Mouse (Mus musculus) intestine, postnatal 0 days (tissue): ENCODE data around the gene Ctc1. TPM values are rescaled to one million over a fixed set of nuclear protein-coding genes. Genes with fewer than 3 reads are reported as not detected.

Experiments
- ATAC-seq: fragments of 200-750 bp; cut with Nextera tagmentation; 2 replicates; pipeline ENCODE4 v1.8.0; 2017; ENCODE audit warnings: mild to moderate bottlenecking, moderate TSS enrichment, moderate library complexity
- H3K27ac ChIP-seq: fragments of 300-500 bp; sonication (generic); 2 replicates; pipeline ENCODE4 v1.5.1; 2014; ENCODE audit warnings: mild to moderate bottlenecking, low read depth, low read length, moderate library complexity
- H3K27me3 ChIP-seq: fragments of 300-500 bp; sonication (generic); replicated peaks from 2 replicates; pipeline ENCODE4 v1.6.1; 2014; ENCODE audit warnings: low read length, mixed read lengths; ENCODE audit not compliant: control insufficient read depth, insufficient read depth
- H3K36me3 ChIP-seq: fragments of 300-500 bp; sonication (generic); 2 replicates; pipeline ENCODE4 v1.6.1; 2014; ENCODE audit warnings: mild to moderate bottlenecking, moderate library complexity; ENCODE audit not compliant: control insufficient read depth, insufficient read depth
- H3K4me1 ChIP-seq: fragments of 300-500 bp; sonication (generic); replicated peaks from 2 replicates; pipeline ENCODE4 v1.6.1; 2014; ENCODE audit warnings: antibody characterized with exemption, low read length, mixed read lengths; ENCODE audit not compliant: control insufficient read depth, insufficient read depth
- H3K4me2 ChIP-seq: fragments of 300-500 bp; sonication (generic); replicated peaks from 2 replicates; pipeline ENCODE4 v1.6.1; 2014; ENCODE audit warnings: low read depth, mild to moderate bottlenecking, moderate library complexity
- H3K4me3 ChIP-seq: fragments of 300-500 bp; sonication (generic); 2 replicates; pipeline ENCODE4 v1.5.1; 2014; ENCODE audit warnings: low read depth, low read length
- H3K9ac ChIP-seq: fragments of 300-500 bp; sonication (generic); 2 replicates; pipeline ENCODE4 v1.6.1; 2014; ENCODE audit warnings: mild to moderate bottlenecking, low read depth, low read length
- H3K9me3 ChIP-seq: fragments of 300-500 bp; sonication (generic); 2 replicates; pipeline ENCODE4 v1.6.1; 2016; ENCODE audit warnings: mixed run types; ENCODE audit not compliant: control insufficient read depth
- CTCF ChIP-seq: sonication (generic); IDR thresholded peaks from 2 replicates; pipeline ENCODE4 v1.5.1; 2016; ENCODE audit warnings: low read depth, mild to moderate bottlenecking, control low read depth, antibody characterized with exemption, moderate library complexity
- WGBS: fragments of 180-500 bp; shearing (Covaris S2); extraction: QIAGEN DNeasy Blood & Tissue Kit; methylation state at CpG from one replicate; pipeline ENCODE4 v1.1.7; 2014; 5-methylcytosine and 5-hydroxymethylcytosine counted together
- polyA plus RNA-seq: library from polyadenylated mRNA; unstranded; fragments of >200 nt; fragmentation: Nextera tagmentation; extraction: Ambion mirVana; gene quantifications from 2 replicates; pipeline ENCODE4 v1.2.1, GENCODE M21; 2015

Gene Ctc1
- polyA plus RNA-seq, 1 experiment from 2014 or later: 9.4 TPM

DNA sequence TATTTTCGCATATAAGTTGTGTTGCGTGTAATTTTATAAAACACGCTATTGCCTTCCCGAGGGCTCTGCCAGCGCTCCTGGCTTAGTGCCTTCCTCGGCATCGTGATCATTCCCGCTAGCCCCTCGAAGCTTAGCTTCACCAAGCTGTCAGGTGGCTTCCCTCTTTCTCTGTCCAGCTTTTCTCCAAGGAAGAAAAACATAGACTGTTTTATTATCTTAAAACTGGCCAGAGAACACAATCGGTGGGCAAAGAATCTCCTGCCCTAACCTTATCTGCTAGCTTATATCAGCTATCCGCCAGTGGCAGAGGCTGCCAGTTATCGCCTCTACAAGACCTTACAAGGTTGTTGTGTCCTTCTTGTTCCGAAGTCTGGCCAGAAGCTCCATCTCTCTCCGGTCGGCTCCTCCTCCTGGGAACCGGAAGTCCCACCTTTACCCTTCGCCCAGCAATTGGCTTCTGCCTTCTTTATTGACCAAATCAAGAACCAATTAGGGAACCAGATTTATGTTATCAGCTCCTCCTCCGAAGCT, 3.6 kb upstream of the Ctc1 start:
- Histone ChIP-seq H3K27me3 (no peaks in the 10 kb centered on the region), H3K4me1 (peaks cover 8% of the 10 kb centered on the region; the same call in 1 of the 2 replicates)

DNA sequence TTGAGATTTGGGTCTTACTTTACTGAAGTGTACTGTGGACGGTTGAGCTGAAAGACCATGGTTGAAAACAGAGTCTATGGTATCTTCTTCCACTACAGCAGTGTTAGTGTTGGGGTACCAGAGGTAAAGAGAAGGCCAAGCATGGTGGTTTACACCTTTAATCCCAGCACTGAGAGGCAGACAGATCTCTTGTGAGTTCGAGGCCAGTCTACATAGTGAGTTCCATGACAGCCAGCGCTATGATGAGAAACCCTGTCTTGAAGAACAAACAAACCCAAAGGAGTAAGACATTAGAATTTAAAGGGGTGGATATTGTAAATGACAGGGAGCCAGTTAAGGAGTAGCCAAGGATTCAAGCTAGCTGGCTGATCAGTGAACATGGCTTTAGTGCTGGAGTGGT, 1.0 kb downstream of the Ctc1 start:
- Histone ChIP-seq H3K27me3 (no peaks in the 10 kb centered on the region), H3K27ac (0 out of 2 replicates have a peak overlapping the region, but pooled peaks have one; percentile 36), H3K4me3 (peak overlapping the region; percentile 57), H3K4me2 (peak overlapping the region; percentile 74), H3K9ac (peak overlapping the region; percentile 63; the same call in 1 of the 2 replicates), H3K9me3 (no peaks in the 10 kb centered on the region), H3K4me1 (0 out of 2 replicates have a peak, but pooled peaks cover 5% of the 10 kb centered on the region), H3K36me3 (peaks cover under 1% of the 10 kb centered on the region; the same call in 1 of the 2 replicates)
- no peak for TF ChIP-seq CTCF
- WGBS: 45% methylated on average over 3 of the region's 3 CpGs
- ATAC-seq: no peak

More for the DNA sequence above, 3.6 kb upstream of the Ctc1 start:
- Histone ChIP-seq H3K9ac (peak overlapping the region; percentile 65), H3K4me3 (peak overlapping the region; percentile 50), H3K27ac (peak overlapping the region; percentile 95), H3K9me3 (no peaks in the 10 kb centered on the region), H3K4me2 (peak overlapping the region; percentile 70), H3K36me3 (no peaks in the 10 kb centered on the region)
- WGBS: under 1% methylated on average over 18 of the region's 18 CpGs
- peak; percentile 64 for ATAC-seq
- TF ChIP-seq CTCF: no peak

DNA sequence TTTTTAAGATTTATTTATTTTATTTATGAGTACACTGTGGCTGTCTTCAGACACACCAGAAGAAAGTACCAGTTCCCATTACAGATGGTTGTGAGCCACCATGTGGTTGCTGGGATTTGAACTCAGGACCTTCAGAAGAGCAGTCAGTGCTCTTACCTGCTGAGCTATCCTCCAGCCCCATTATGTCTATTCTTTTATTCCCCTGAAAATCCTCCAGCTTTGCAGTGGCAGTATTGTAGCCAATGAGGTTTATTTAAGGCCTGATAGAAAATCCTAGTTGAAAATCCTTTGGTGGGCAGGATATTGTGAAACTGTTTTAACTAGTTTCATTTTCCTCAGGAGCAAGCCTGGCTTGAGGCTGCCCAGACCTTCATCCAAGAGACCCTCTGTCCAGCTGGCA, 5.0 kb downstream of the Ctc1 start:
- Histone ChIP-seq H3K9ac (no peak overlapping the region), H3K9me3 (no peaks in the 10 kb centered on the region), H3K4me3 (no peak overlapping the region), H3K27ac (no peak overlapping the region), H3K4me1 (0 out of 2 replicates have a peak, but pooled peaks cover 5% of the 10 kb centered on the region), H3K4me2 (no peak overlapping the region), H3K36me3 (peaks cover 39% of the 10 kb centered on the region), H3K27me3 (no peaks in the 10 kb centered on the region)
- no peak for TF ChIP-seq CTCF
- ATAC-seq: no peak

DNA sequence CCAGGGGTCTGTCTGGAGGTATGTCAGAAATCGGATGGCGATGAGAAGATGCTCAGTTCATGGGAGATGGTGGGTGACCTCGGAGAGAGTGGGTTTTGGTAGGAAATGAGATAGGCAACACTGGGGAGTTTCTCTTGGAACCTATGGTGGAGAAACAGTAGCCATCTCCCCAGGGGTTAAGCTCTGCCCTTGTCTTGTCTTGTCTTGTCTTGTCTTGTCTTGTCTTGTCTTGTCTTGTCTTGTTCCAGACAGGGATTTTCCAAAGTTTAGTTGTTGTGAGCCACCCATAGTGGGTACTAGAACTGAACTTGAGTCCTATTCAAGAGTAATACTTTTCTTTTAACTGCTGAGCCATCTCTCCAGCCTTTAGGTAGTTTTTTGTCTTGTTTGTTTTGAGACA, 10.9 kb downstream of the Ctc1 start:
- no peak for TF ChIP-seq CTCF
- H3K4me1 ChIP-seq: no peaks in the 10 kb centered on the region
- H3K36me3 ChIP-seq: peaks cover 91% of the 10 kb centered on the region
- no peak overlapping the region for H3K4me2 ChIP-seq
- no peak overlapping the region for H3K27ac ChIP-seq
- H3K4me3 ChIP-seq: no peak overlapping the region
- no peaks in the 10 kb centered on the region for H3K27me3 ChIP-seq
- ATAC-seq: no peak
- no peak overlapping the region for H3K9ac ChIP-seq
- WGBS: 92% methylated on average over 3 of the region's 3 CpGs
- H3K9me3 ChIP-seq: no peaks in the 10 kb centered on the region

DNA sequence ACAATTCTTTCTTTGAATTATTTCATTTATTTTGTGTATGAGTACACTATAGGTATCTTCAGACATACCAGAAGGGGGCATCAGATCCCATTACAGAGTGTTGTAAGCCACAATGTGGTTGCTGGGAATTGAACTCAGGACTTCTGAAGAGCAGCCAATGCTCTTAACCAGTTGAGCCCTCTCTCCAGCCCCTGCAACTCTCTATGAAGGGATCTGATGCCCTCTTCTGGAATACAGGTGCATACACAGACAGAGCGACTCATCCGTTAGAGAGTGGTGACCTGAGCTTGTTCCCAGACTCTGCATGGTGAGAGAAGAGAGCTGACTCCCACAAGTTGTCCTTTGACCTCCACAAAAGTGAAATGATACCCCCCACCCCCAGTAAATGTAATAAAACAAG, 13.1 kb downstream of the Ctc1 start:
- no peak overlapping the region for H3K4me2 ChIP-seq
- H3K27me3 ChIP-seq: no peaks in the 10 kb centered on the region
- TF ChIP-seq CTCF: peak; percentile 60
- H3K36me3 ChIP-seq: peaks cover 81% of the 10 kb centered on the region
- H3K4me3 ChIP-seq: no peak overlapping the region
- no peaks in the 10 kb centered on the region for H3K4me1 ChIP-seq
- no peak overlapping the region for H3K9ac ChIP-seq
- no peak overlapping the region for H3K27ac ChIP-seq
- ATAC-seq: 0 out of 2 replicates have a peak, but pooled peaks have one; percentile 45
- WGBS: 72% methylated on average over 2 of the region's 2 CpGs
- H3K9me3 ChIP-seq: no peaks in the 10 kb centered on the region

DNA sequence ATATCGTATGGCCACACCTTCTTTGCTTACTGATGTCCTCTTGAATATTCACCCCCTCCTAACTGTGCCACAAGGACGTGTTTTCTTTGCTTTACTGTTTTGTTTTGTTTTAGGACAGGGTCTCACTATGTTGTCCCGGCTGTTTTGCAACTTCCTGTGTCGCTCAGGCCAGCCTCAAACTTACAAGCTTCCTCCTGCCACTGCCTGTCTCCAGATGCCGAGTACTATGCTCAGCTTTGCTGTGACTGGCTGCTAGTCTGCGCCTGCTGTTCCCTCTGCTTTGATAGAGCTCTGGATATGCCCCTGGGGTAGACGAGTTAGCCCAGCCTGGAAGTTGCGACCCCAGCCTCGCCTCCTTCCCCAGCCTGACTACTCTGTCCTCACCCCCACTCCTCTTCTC, 17.8 kb downstream of the Ctc1 start:
- Histone ChIP-seq H3K4me2 (no peak overlapping the region), H3K27ac (no peak overlapping the region), H3K4me3 (no peak overlapping the region), H3K4me1 (peaks cover 2% of the 10 kb centered on the region; the same call in 1 of the 2 replicates), H3K9me3 (no peaks in the 10 kb centered on the region), H3K9ac (no peak overlapping the region), H3K27me3 (no peaks in the 10 kb centered on the region), H3K36me3 (peaks cover 40% of the 10 kb centered on the region)
- no peak for TF ChIP-seq CTCF
- 73% methylated on average over 9 of the region's 9 CpGs for WGBS
- ATAC-seq: no peak
